Mouse (Mus musculus) cerebellum, postnatal 4 days (tissue): ENCODE results near the gene 4931406P16Rik.

Source experiments
- DNase-seq, 2 experiments: peaks; one replicate each; pipeline ENCODE4 v3.0.0; 2022; ENCODE audit warnings: low spot score in 2 of 2, mixed read lengths in 1 of 2

The 4931406P16Rik gene

DNA sequence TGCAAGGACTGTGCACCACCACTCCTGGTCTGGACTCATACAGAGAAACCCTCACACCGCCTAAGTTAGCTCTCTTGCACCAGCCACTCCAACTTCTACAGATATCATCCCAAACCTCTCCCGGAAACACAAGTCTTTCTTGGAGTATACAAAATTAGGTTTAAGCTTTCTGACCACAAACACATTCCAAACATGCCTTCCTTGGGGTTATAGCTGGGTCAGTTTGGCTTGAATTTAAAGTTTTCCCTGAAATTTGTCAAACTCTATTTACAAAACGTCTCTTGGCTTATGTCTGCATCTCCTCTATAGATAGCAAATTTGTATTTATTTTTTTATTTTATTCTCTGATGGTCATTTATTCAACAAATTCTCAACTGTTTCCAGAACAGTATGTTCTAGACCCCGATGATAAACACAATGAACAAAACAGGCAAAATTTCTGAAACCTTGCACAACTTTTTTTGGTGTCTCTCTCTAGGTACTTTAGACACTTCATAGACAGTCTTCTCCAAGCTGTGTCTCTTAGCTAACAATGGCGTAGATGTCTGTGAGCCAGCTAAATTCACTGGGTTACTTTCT lies 4.1 kb downstream of the 4931406P16Rik start:
- no peak for DNase-seq

DNA sequence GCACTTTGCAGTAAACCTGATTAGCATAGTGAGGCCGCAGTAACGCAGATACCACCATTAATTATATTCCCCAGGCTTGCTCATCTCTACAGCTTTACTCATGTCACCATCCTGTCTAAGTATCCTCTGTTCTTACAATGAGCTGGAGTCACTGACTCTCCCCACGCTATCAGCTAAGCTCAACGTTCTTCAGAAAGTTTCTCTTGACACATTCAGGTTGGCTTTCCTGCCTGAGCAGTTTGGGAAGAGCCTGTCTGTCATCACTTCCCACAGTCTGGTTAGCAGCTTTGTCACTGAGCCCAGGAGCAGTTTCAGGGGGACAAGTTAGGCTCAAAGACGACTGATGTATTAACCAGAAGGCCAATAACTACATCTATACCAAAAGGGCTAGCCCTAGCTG lies 4.8 kb downstream of the 4931406P16Rik start:
- DNase-seq, result no peak

DNA sequence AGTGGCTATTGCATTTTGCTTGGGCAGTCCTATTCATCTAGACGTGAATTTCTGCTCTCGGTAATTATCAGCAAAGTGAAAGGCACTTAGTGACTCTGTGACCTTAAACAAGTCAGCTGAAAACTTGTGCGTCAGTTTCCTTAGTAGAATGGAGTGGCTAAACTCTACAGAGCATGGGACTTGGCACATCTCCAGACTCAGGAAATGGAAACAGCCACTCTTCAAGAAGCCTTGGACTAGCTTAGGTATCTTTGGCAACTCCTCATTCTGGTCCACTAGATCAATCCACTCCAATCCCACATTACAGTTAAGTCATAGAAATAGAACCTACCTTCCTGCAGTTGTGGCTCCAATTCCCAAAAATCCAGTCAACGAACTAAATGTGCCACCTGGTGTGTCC lies 7.9 kb downstream of the 4931406P16Rik start:
- DNase-seq, result no peak

DNA sequence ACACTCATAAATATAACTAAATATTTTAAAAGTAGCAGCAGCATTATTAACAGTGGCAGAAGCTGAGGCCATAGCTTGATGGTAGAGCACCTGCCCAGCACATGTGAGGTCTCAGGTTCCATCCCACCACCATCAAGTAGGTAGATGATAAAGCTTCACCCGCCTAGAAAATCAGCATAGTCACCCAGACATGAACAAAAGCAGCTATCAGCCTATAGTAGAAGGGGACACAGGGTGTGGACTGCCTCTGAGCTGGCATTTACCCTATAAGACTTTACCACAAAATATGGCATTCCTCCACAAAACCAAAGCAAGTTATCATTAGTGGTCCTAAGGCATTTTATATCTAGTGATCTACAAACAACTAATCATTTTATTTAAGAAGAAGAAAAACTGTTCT lies 10.7 kb downstream of the 4931406P16Rik start:
- no peak for DNase-seq

DNA sequence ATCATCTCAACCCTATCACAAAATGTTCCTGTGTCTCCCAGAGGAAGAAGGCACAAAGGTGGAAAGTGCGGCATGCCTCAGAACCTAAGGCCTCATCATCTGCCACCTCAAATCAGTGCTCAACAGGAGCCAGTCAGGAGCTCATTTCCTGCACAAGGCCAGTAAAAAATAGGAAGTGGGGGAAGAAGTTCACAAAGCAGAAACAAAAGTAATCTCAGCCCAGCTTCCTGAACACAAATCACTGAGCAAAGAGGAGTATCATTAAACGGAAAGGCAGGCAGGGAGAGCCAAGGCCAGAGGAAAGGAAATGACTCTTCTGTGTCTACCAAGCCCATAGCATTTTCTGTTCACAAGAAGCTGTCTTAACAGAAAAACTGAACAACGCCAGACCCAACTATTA lies 11.4 kb downstream of the 4931406P16Rik start:
- DNase-seq, result no peak

DNA sequence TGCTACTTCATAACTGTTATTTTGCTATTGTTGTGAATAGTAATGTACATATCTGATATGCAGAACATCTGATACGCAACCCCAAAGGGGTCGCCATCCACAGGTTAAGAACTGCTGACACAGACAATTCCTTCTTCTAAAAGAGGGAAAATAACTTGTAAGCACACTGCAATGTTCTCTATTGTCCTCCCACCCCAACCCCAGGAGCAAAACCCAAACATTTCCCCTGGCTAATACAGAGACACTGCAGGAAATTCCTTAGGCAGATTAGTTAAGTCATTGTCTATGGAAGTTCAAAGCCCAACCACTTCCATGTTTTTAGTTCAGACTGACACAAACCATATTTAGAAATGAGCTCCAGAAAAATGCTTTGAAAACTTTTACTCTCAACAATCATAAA lies 14.5 kb downstream of the 4931406P16Rik start:
- no peak for DNase-seq

DNA sequence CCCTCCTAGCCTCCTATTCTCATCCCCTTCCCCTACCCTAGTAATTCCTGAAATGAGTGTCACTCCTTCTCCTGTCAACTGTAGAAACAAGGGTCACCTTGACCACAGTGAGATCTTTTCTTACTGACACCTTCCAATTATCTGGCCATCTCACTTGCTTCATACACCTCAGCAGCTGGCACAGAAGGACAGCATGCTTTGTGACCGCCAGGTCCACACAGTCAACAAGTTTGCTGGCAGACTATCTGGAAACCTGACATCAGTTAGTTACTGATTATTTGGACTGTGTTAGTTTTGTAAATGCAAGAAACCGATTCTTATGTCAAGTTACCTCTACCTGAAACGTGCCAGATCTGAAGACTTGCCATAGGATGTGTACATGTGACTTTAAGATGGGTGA lies 17.2 kb downstream of the 4931406P16Rik start:
- no peak for DNase-seq

DNA sequence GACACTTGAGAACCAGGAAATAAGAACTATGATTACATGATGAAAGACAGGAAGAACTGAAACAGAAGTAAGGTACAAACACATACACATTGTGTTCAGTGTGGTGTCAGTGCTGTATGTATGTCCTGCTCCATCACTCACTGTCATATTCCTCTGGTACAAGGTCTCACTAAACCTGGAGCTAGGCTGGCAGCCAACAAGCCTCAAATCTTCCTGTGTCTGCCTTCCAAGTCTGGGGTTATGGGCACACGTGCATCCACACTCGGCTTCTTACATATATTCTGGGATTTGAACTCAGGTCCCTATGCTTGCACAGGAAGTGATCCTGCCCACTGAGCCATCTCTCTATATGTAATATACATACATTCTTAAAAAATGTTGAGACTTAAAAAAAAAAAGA lies 20.7 kb downstream of the 4931406P16Rik start:
- no peak for DNase-seq

DNA sequence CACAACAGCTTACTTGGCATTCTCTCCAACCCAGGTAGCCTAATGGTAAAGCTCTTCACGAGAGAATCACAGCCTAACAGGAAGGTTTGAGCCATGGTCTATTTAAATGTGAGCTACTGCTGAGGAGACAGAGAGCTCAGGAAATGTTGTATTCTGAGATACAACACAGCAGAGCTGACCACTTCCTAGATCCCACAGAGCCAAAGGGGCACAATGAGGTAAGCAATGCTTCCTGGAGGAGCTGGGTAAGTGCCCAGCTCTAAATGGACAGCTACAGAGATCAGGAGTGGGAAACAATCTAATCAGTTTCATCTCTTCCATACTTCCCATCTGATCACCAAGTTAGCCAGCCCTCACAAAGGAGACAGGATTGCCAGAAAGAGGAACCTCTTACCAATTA lies 22.1 kb downstream of the 4931406P16Rik start:
- no peak for DNase-seq

DNA sequence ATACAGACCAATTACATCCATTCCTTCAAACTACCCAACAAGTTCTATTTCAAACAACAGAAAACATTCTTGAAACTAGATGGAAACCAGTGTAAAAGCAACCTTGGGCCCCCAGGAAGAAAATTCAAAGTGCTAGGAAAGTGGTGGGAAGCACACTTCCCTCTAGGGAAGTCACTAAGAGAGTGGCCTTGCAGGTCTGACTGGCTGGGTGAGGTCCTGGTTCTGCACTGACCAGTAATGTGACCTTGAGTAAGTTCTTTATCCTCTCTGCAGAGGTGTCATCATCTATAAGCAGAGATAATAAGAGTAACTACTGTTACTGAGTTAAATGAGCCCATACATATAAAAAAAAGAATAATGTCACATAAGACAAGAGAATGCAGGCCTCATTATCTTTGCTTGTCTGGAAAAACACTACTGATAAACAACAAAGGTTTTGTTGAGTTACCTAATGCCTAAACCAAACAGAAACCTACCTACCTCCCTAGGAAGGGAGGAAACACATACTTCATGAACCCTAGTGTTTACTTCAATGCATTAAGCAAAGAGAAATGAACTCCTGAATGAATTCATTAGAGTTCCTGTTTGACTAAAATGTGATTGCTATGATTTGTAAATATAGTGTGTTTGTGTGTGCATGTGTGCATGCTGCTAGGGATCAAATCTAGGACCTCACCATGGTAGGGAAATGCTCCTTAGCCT lies 22.8 kb downstream of the 4931406P16Rik start:
- no peak for DNase-seq

DNA sequence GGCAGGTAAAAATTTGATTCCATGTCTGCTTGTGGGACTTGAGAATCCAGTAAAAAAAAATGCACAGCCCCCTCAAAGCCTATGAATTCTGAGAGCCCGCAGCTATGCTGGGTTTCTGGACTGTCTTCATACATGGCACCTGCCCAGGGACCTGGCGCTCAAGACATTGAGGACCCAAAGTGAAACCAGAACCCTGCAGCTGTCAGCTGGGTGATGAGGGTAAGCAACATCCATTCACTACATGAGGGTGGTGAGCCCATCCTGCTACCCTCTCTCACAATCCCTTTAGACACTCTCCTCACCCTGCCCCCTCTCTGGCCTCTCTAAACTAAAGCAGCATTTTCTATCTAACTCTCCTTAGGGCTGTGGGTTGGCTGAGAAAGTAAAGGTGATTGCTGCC lies 35.7 kb downstream of the 4931406P16Rik start:
- no peak for DNase-seq

DNA sequence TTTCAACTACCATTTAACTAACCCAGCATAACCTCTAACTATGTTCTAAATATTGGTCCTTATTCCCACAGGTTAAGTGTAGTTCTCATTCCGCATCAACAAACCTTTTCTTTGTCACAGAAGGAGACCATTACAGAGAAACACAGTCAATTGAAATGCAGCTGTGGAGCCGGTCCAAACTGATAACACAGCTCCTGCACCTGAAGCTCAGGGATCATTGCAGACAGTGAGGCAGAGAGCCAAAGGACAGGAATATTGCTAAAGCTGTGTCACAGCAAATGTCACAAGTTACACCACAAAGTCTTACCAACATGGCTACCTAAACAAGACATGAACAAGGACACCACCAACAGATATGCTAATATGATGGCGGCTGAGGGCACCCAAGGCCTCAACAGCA lies 37.3 kb downstream of the 4931406P16Rik start:
- DNase-seq, result no peak

DNA sequence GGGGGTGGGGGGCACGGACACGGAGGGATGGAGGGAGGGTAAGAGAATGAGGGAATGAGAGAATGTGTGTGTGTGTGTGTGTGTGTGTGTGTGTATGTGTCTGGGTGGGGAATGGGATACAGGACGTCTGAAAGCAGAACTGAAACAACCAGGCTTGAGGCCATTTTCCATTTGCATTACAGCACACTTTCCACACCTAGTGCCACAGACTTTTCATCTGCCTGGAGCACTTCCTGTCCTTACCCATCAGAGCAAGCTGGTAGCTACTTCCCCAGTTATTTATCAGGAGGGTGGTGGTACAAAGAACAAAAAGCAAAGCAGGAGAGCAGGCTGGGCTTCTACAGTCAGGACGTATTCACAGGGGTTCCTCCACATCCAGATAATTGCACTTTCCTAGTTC lies 40.9 kb downstream of the 4931406P16Rik start:
- no peak for DNase-seq

DNA sequence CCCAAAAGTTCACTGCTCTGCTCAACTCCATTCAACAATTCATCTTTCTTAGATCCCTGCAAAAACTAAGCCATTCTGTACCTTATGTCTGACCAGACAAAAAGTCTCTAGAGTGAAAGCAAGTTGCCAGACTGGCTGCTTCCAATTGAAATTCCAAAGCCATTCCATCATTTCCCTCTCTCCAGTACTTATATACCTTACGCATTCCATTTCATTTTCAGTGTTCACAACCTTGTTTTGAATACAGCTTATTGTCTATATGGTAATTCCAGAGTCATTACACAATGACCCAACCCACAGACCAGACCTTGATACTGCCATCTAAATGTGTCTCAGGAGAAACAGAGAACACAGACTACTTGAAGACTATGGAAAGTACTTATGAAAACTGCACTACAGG lies 44.9 kb downstream of the 4931406P16Rik start:
- DNase-seq, result no peak

DNA sequence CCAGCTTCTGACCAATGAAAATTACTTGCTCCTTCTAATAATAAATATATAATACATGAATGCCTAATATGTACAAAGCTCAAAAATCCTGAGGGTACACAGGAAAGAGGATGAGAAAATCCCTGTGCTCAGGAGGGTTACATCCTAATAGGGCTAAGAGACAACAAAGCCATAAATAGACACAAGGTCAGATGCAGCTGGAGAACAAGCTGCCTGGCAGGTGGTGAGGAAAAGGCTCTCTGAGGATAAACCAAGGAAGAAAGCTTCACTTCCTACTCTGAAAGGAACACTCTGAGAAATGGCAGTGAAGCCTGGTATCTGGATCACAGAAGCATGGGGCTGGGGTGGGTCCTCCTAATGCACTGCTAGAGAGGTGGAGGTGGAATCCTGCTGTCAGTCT lies 46.9 kb downstream of the 4931406P16Rik start:
- no peak for DNase-seq

DNA sequence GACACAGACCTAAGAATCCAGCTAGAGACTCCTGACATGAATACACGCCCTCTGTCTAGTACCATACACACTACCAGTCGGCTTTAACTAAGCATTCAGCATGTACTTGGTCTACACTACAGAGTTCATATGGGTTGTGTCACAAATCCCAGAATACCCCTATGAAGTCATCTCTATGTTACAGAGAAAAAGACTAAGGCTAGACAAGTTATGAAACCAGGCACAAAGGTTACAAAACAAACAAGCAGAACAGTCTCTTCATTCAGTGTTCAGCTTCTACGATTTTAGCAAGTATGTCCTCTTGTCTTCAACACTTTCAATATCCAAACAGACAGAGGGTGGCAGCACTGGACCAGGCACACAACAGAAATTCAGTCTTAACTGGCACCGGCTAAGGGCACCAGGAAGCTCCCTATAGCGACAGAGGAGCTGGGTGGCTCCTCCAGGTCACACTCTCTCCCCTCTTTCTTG lies 47.4 kb downstream of the 4931406P16Rik start:
- DNase-seq, result peak; percentile 29 to 39

DNA sequence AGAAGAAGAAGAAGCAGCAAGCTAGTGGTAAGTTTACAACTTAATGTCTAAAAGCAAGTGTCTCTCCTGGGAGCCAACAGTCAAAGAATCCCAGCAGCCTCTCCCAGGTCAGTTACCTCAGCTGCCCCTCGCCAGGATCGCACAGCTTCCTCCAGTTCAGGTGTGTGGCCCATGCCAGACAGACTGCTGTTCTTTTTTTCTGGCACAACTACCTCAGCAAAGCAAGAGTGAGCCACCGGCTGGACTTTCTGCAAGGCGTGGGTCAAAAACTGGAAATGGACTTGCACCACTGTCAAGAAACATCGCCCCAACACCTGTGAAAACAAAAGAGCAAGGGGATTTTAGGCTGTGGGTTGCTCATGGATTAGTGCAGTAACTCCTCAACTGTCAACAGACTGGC lies 49.9 kb downstream of the 4931406P16Rik start:
- DNase-seq, result no peak

DNA sequence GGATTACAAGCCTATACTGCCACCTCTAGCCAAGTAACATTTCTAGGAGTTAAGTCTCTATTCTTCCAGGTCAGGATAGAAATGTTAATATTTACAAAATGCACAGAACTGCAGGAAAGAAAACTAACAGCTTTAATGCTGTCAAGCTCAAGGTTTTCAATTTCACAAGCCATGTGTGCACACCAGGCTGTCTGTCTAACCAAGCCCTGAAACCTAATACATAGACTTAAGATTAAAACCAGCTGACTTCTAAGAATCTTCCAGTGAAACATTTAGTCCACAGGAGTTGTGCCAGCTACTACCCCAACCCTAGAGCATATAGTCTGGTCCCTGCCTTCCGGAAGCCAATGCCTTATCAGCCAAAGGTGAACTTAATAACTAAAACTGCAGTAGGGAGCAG lies 54.9 kb downstream of the 4931406P16Rik start:
- DNase-seq, result no peak

DNA sequence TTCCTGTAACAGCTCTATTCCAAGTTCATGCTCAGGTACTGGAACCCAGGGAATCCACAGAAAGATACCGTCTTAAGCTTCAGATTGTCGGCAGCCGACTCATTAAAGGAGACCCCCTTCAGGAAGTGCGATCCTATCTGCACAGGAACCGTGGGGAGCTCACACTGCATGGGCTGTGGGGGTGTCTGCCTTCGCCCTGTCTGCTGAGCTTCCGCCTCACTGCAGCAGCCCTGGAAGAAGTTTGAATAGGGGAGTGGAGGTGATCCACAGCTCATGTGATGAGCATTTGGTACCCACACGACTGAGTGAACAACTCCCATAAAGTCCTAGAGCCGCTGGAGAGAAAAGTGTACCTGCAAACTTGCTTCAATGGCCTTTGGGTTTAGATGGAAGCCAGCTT lies 56.1 kb downstream of the 4931406P16Rik start:
- DNase-seq, result no peak

DNA sequence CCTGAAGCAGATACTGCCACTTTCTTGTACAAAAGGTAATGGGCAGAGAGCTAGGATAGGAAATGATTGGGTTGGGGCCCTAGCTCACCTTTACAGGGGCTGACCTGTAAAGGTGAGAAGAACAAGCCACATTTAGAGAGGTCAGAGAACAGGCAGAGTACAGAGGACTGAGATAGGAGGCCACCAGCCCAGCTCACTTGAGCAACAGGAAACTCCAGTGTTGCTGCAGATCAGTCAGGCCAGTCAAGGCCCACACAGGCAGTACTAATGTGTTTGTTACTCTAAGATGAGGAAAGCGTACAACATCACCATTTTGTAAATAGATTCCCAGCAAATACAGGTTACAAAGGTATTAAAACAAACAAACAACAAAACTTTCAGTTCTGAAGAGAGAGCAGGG lies 57.4 kb downstream of the 4931406P16Rik start:
- DNase-seq, result no peak

DNA sequence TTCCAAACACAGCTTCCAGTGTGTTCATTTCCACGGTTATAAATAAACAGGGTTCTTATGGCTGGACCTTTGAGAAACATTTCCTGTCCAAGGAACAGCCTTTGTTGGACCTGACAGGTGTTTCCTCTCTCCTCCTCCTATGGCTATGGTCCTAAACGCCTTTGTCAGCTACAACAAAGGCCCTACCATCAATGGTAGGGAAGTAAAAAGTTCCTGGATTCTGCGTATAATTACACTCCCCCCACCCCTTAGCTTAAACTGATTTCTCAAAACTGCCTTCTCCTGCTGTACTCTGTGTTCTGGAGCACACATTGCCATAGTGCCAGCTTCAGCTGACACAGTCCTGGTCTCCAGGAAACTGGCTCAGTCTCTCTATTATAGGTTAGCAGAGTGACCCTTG lies 58.2 kb downstream of the 4931406P16Rik start:
- DNase-seq, result no peak

DNA sequence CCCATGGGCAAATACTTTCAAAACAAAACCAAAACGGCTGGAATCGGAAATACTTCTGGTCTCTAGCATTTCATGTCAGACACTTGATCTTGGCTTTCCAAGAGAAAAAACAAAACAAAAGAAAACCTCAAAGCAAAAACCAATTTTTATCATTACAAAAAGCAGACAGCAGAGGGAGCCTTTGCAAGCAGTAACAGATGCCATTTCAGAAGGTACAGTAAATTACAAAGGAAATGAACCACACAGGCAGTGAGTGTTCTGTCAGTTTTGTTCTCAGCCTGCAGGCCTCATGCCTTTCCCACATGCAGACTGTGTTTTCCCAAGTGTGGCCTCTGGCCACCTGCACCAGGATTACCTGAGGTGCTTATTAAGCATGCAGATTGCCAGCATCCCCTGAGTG lies 61.3 kb downstream of the 4931406P16Rik start:
- no peak for DNase-seq

DNA sequence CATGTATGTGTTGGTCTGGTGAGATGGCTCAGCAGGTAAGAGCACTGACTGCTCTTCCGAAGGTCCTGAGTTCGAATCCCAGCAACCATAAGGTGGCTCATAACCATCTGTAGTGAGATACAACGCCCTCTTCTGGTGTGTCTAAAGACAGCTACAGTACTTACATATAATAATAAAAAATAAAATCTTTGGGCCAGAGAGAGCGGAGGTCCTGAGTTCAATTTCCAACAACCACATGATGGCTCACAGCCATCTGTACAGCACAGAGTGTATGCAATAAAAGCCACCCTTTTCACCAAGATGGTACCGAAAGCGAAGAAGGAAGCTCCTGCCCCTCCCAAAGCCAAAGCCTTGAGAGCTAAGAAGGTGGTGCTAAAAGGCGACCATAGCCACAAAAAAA lies 62.6 kb downstream of the 4931406P16Rik start, which contains the start of gene Gm6096:
Gene Gm6096, plus strand, starts transcription at position 301 of the 400 bp plus-strand sequence.
- no peak for DNase-seq
